Mouse (Mus musculus) kidney, adult 18-20 months (tissue): ENCODE measurements at regions not wholly inside any gene's neighbourhood (a gene's known extent, or its start where the extent isn't known, plus 50 kb on each side); places are given as distances from the start of the nearest gene placed in this dataset.

Source experiments
- DNase-seq: peaks from one replicate; pipeline ENCODE4 v3.0.0; 2021

DNA sequence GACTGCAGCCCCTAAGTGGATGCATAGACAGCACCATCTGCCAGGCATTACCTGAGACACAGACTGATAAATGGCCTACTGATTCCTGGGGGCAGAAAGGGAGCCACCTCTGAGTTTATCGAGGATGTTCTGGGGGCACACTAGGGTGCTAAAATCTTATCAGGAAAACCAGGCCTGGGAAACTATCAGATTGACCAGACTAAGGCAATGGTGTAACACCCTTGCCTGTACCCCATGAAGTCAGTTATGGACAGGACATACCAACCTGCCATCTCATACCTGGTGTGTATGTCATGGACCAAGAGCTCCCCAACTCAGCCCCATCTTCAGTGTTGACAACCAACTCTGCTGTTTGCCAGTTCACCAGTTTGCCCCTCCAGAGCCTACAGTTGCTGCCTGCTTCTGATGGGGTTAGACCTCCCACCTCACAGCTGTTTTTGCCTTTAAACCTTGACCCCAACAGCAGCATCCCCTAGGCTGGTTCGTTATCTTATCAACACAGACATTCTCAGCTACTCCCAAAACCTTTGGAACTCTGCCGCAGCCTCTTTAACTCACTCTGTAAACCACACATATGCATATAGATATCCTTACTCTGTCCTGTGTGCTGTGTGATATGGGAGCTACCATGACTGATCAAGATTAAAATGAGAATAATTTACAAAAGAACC, 83.6 kb upstream of the Irs2 start:
- DNase-seq: no peak

DNA sequence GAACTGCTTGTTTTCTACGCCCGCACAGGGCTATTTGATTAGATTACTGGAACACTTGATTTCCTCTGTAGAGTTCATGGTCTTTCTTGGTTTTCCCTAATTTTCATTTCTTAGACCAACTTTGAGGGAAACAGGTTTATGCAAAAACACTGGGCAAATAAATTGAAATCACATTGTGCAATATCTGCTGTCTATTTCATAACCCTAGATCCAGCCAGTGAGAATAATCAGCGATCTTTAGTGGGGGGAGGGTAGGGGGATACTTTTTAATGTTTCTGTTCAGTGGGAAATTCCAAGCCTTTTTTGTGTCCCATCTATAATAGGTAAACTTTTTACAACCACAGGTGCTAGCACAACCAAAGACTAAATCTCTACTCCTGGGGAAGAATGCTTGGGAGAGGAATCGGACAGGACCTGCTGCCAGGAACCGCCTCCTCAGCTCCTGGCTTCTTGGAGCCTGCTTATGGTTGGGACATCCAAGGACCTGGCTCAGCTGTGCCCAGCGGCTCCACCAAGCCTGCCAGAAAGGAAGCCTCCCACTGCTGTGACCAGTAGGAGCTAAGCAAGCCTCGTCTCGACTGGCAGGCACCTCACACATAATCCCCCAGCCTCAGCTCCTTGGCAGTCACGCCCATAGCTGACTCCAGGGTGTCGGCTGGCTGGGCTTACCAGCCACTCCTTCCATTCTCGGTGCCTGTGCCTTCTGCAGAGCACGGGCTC, 80.8 kb upstream of the Irs2 start:
- no peak for DNase-seq

DNA sequence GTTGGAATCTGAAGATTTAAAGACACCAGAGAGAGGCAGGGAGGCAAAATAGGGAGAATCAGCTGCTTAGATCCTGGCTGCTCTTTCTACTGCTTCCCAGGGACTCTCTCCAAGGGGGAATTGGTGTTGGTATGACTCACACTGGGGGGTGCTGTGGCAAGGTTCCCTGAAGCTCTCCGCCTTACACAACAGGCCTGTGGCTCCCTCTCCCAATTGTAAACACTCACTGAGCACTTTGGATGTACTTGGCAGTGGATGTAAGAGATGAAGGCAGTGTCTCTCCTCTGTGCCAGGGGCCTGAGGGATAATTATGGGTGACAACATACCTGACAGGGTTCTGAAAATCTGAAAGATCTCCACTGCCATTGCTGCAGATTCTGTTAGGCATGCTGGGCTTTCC, 77.0 kb upstream of the Irs2 start:
- no peak for DNase-seq

- no peak for DNase-seq
Measured at GRCm38 (mm10) chr8:11084051-11084533, 75.8 kb upstream of the Irs2 start.

DNA sequence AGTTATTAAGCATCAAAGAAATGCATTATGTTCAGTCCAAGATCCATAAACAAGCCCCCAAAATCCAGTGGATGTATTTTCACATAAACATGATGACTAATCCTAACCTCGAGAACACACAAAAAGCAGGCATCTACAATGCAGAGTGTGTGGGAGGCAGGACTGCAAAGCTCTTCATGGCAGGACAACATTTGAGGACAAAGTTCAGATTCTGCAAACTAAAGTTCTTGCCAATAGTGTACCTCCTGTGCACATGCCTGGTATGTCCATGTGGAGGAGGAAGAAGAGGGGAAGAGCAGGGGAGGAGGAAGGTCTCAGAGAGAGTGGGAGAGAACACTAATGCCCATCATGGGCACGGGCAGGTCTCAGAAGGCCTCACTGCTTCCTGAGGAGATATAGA, 72.6 kb upstream of the Irs2 start:
- DNase-seq: no peak

- no peak for DNase-seq
Measured at GRCm38 (mm10) chr8:11079805-11080204, 71.5 kb upstream of the Irs2 start.

- DNase-seq: no peak
Measured at GRCm38 (mm10) chr8:11077138-11077537, 68.9 kb upstream of the Irs2 start.

DNA sequence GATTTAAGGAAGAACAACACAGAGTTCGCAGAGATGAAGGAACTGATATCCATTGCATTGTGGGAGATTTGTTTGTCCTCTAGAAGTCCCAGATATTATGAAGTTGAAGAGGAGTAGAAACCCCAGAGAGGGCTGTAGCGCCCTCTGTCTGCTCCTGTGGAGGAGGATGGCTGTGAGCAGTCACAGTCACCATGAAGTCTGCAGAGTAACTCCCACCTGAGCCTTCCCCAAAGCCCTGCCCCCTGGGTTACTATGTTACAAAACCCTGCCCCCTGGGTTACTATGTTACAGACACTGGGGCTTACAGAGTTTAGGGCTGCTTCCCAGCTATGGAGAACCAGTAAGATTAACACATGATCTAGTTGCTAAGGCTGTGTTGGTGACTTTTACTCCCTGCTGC, 62.9 kb upstream of the Irs2 start:
- DNase-seq: no peak

GRCm38 (mm10) chr8:11067450-11067849, 59.2 kb upstream of the Irs2 start:
- DNase-seq: no peak

- DNase-seq: no peak
Measured at GRCm38 (mm10) chr8:11065990-11066389, 57.7 kb upstream of the Irs2 start.

- DNase-seq: no peak
Measured at GRCm38 (mm10) chr8:11065303-11065702, 57.0 kb upstream of the Irs2 start.

DNA sequence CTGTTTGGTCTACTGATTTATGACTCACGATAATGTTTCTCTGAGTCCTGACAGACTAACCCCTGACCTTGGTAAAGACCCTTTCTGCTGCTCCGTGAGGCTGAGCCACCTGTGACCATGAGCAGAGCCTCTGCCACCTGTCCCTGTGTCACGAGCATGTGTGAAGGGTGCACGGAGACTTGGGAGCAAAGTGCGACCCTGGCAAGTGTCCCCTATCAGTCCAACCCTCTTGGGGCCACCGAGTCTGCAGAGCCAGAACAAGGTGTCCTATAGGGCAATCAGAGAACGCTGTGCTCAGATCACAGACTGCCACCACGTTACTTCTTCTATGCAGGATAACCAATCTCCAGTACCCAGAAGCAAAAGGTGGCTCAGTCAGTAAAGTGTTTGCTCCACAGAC, 54.8 kb upstream of the Irs2 start:
- DNase-seq: no peak

GRCm38 (mm10) chr8:11062348-11062946, 54.2 kb upstream of the Irs2 start:
- no peak for DNase-seq

DNA sequence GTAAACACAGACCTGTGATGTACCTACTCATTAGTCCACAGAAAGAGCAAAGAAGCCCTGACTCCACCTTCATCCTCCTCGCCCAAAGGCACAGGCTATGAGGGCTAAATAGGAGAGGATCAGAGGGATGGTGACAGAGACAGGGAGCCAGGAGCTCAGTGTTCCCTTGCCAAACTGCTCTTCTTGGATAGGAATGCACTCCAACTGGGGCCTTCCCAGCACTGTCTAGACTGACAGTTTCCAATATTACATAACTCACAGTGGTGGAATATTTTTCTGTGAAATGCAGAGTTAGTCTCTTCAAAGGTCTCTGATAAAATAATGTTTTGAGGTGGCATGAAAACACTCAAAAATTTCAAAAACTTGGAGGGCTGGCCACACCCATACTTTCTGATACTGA, 53.5 kb upstream of the Irs2 start:
- DNase-seq: no peak

GRCm38 (mm10) chr8:11060604-11061003, 52.3 kb upstream of the Irs2 start:
- no peak for DNase-seq

DNA sequence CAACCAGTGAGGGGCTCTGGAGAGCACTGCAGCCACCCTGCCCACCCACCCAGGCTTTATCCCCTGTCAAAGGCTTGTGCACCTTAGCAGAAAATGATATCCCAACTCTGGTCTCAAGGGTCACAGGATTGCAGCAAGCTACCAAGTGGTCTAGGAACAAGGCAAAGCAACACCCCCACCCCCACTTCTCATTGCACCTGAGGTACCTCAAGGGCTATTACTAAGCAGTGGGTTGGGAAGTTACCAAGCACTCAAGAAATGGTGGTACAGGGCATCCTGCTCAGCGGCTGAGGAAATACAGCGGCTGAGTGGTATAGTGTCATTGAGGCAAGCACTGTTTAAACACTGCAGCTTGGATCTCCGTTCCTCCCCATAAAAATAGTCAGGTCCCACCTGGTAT, 50.1 kb upstream of the Irs2 start:
- DNase-seq: no peak
